Mouse (Mus musculus) retina, postnatal 7 days (tissue): ENCODE results near the gene Sp3.
"Not testable (repeated sequence)": the region's sequence is repeated elsewhere in the genome, so short reads cannot be mapped to it uniquely, and the experiment has no call there.

Experiments
- DNase-seq: peaks from one replicate; pipeline ENCODE4 v3.0.0-alpha.2; 2012; ENCODE audit warnings: low read depth, low spot score

Gene Sp3

GRCm38 (mm10) chr2:72992497-72992896 is 12.3 kb upstream of the Sp3 start:
- no peak for DNase-seq

GRCm38 (mm10) chr2:72988945-72989344 is 8.7 kb upstream of the Sp3 start:
- DNase-seq, result not testable (repeated sequence)

- DNase-seq, result no peak
Observed at GRCm38 (mm10) chr2:72986616-72987015, 6.4 kb upstream of the Sp3 start, which contains the start of gene Gm11084. Gene Gm11084, minus strand, starts transcription at chr2:72986716.

- no peak for DNase-seq
Observed at GRCm38 (mm10) chr2:72985516-72985915, 5.3 kb upstream of the Sp3 start.

GRCm38 (mm10) chr2:72984806-72985205 is 4.6 kb upstream of the Sp3 start:
- no peak for DNase-seq

- no peak for DNase-seq
Observed at GRCm38 (mm10) chr2:72983211-72983610, 3.0 kb upstream of the Sp3 start.

- no peak for DNase-seq
Observed at GRCm38 (mm10) chr2:72982110-72982785, 2.0 kb upstream of the Sp3 start.

- no peak for DNase-seq
Observed at GRCm38 (mm10) chr2:72981441-72982109, 1.3 kb upstream of the Sp3 start.

- DNase-seq, result no peak
Observed at GRCm38 (mm10) chr2:72981075-72981420, 802 bp upstream of the Sp3 start.

- peak; percentile 70 for DNase-seq
Observed at GRCm38 (mm10) chr2:72979659-72980071, 581 bp downstream of the Sp3 start.

- peak; percentile 78 for DNase-seq
Observed at GRCm38 (mm10) chr2:72978901-72979658, 1.2 kb downstream of the Sp3 start.

GRCm38 (mm10) chr2:72978473-72978872 is 1.8 kb downstream of the Sp3 start:
- peak; percentile 36 for DNase-seq

GRCm38 (mm10) chr2:72977272-72977671 is 3.0 kb downstream of the Sp3 start:
- DNase-seq, result no peak

- no peak for DNase-seq
Observed at GRCm38 (mm10) chr2:72976036-72976435, 4.2 kb downstream of the Sp3 start.

GRCm38 (mm10) chr2:72970831-72971230 is 9.4 kb downstream of the Sp3 start:
- DNase-seq, result no peak

GRCm38 (mm10) chr2:72970302-72970701 is 9.9 kb downstream of the Sp3 start:
- no peak for DNase-seq

GRCm38 (mm10) chr2:72968536-72968935 is 11.7 kb downstream of the Sp3 start:
- DNase-seq, result no peak

GRCm38 (mm10) chr2:72965450-72965849 is 14.8 kb downstream of the Sp3 start:
- no peak for DNase-seq

GRCm38 (mm10) chr2:72956415-72956814 is 23.8 kb downstream of the Sp3 start:
- DNase-seq, result no peak

GRCm38 (mm10) chr2:72952979-72953378 is 27.3 kb downstream of the Sp3 start:
- no peak for DNase-seq

GRCm38 (mm10) chr2:72935937-72936336 is 44.3 kb downstream of the Sp3 start:
- DNase-seq, result no peak

- DNase-seq, result no peak
Observed at GRCm38 (mm10) chr2:72932186-72932585, 48.1 kb downstream of the Sp3 start.

- DNase-seq, result no peak
Observed at GRCm38 (mm10) chr2:72924981-72925380, 55.3 kb downstream of the Sp3 start.
